Mouse (Mus musculus): Measurements from ENCODE around the gene Bik. TPM values are rescaled to one million over a fixed set of nuclear protein-coding genes. Genes with fewer than 3 reads are reported as not detected.

Gene Bik
- polyA plus RNA-seq, 1 experiment from 2014 or later = 0.84 TPM

- Histone ChIP-seq H3K4me3 (replicated peaks; ENCODE audit: low read length) (no peak overlapping the region), H3K4me2 (replicated peaks) (no peak overlapping the region), H3K27ac (no peak overlapping the region), H3K4me1 (replicated peaks; ENCODE audit: control insufficient read depth, insufficient read depth, low read length) (peaks cover 10% of the 10 kb centered on the region), H3K9ac (no peak overlapping the region), H3K9me3 (ENCODE audit: control insufficient read depth, low read length) (no peaks in the 10 kb centered on the region), H3K36me3 (replicated peaks; ENCODE audit: control insufficient read depth, insufficient read depth) (no peaks in the 10 kb centered on the region), H3K27me3 (ENCODE audit: control insufficient read depth, insufficient read depth, low read length) (peaks cover 9% of the 10 kb centered on the region)
- WGBS = 93% methylated on average over 5 of the region's 5 CpGs
- DNase-seq (ENCODE audit: low spot score) = no peak
- ATAC-seq (ENCODE audit: low FRiP score) = no peak
Observed at GRCm38 (mm10) chr15:83568544-83568943, 41.9 kb downstream of the Bik start.

- DNase-seq (ENCODE audit: low spot score) (no peak), ATAC-seq (ENCODE audit: low FRiP score) (no peak)
- WGBS = 56% methylated on average over 11 of the region's 11 CpGs
- H3K4me3 ChIP-seq (replicated peaks; ENCODE audit: low read length) = no peak overlapping the region
- H3K36me3 ChIP-seq (replicated peaks; ENCODE audit: control insufficient read depth, insufficient read depth) = peaks cover 8% of the 10 kb centered on the region; the same call in 1 of the 2 replicates
- no peaks in the 10 kb centered on the region for H3K9me3 ChIP-seq (ENCODE audit: control insufficient read depth, low read length)
- no peak overlapping the region for H3K4me2 ChIP-seq (replicated peaks)
- H3K27me3 ChIP-seq (ENCODE audit: control insufficient read depth, insufficient read depth, low read length) = no peaks in the 10 kb centered on the region
- H3K27ac ChIP-seq = no peak overlapping the region
- no peaks in the 10 kb centered on the region for H3K4me1 ChIP-seq (replicated peaks; ENCODE audit: control insufficient read depth, insufficient read depth, low read length)
- H3K9ac ChIP-seq = no peak overlapping the region
Observed at GRCm38 (mm10) chr15:83569682-83570081, 43.0 kb downstream of the Bik start.

- no peak overlapping the region for H3K4me2 ChIP-seq (replicated peaks)
- no peak for ATAC-seq (ENCODE audit: low FRiP score)
- no peak for DNase-seq (ENCODE audit: low spot score)
- H3K27me3 ChIP-seq (ENCODE audit: control insufficient read depth, insufficient read depth, low read length) = no peaks in the 10 kb centered on the region
- H3K27ac ChIP-seq = no peak overlapping the region
- 57% methylated on average over 2 of the region's 2 CpGs for WGBS
- H3K4me3 ChIP-seq (replicated peaks; ENCODE audit: low read length) = no peak overlapping the region
- no peaks in the 10 kb centered on the region for H3K9me3 ChIP-seq (ENCODE audit: control insufficient read depth, low read length)
- peaks cover 17% of the 10 kb centered on the region for H3K36me3 ChIP-seq (replicated peaks; ENCODE audit: control insufficient read depth, insufficient read depth)
- H3K4me1 ChIP-seq (replicated peaks; ENCODE audit: control insufficient read depth, insufficient read depth, low read length) = no peaks in the 10 kb centered on the region
- no peak overlapping the region for H3K9ac ChIP-seq
Observed at GRCm38 (mm10) chr15:83570641-83571040, 44.0 kb downstream of the Bik start.

GRCm38 (mm10) chr15:83571636-83572035 is 45.0 kb downstream of the Bik start:
- Histone ChIP-seq H3K36me3 (replicated peaks; ENCODE audit: control insufficient read depth, insufficient read depth) (peaks cover 27% of the 10 kb centered on the region), H3K27me3 (ENCODE audit: control insufficient read depth, insufficient read depth, low read length) (no peaks in the 10 kb centered on the region), H3K9ac (no peak overlapping the region), H3K9me3 (ENCODE audit: control insufficient read depth, low read length) (no peaks in the 10 kb centered on the region), H3K4me1 (replicated peaks; ENCODE audit: control insufficient read depth, insufficient read depth, low read length) (no peaks in the 10 kb centered on the region), H3K4me3 (replicated peaks; ENCODE audit: low read length) (no peak overlapping the region), H3K4me2 (replicated peaks) (no peak overlapping the region), H3K27ac (no peak overlapping the region)
- DNase-seq (ENCODE audit: low spot score) (no peak), ATAC-seq (ENCODE audit: low FRiP score) (no peak)
- 94% methylated on average over 5 of the region's 5 CpGs for WGBS

DNA sequence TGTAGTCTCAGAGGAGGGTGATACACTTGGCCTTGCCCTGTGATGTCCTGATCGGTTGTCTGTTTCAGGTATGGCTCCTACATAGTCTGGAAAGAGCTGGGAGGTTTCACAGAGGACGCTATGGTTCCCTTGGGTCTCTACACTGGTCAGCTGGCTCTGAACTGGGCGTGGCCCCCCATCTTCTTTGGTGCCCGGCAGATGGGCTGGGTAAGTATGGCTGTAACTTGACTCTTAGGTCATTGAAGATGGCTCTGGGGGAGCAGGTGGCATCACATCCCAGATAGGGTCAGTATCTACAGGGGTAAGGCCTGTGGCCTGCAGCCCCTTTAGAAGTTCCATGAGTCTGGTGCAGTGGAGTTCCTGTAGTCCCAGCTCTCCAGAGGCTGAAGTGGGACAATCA is 45.5 kb downstream of the Bik start:
- Histone ChIP-seq H3K4me2 (replicated peaks) (no peak overlapping the region), H3K27ac (no peak overlapping the region), H3K27me3 (ENCODE audit: control insufficient read depth, insufficient read depth, low read length) (no peaks in the 10 kb centered on the region), H3K9ac (no peak overlapping the region), H3K36me3 (replicated peaks; ENCODE audit: control insufficient read depth, insufficient read depth) (peaks cover 32% of the 10 kb centered on the region), H3K4me1 (replicated peaks; ENCODE audit: control insufficient read depth, insufficient read depth, low read length) (no peaks in the 10 kb centered on the region), H3K4me3 (replicated peaks; ENCODE audit: low read length) (no peak overlapping the region), H3K9me3 (ENCODE audit: control insufficient read depth, low read length) (no peaks in the 10 kb centered on the region)
- DNase-seq (ENCODE audit: low spot score) = no peak
- ATAC-seq (ENCODE audit: low FRiP score) = no peak
- 88% methylated on average over 4 of the region's 4 CpGs for WGBS

GRCm38 (mm10) chr15:83573606-83574005 is 46.9 kb downstream of the Bik start:
- no peak overlapping the region for H3K27ac ChIP-seq
- no peaks in the 10 kb centered on the region for H3K9me3 ChIP-seq (ENCODE audit: control insufficient read depth, low read length)
- no peaks in the 10 kb centered on the region for H3K27me3 ChIP-seq (ENCODE audit: control insufficient read depth, insufficient read depth, low read length)
- no peak overlapping the region for H3K4me2 ChIP-seq (replicated peaks)
- ATAC-seq (ENCODE audit: low FRiP score) (no peak), DNase-seq (ENCODE audit: low spot score) (no peak)
- H3K9ac ChIP-seq = no peak overlapping the region
- H3K36me3 ChIP-seq (replicated peaks; ENCODE audit: control insufficient read depth, insufficient read depth) = peaks cover 47% of the 10 kb centered on the region
- no peak overlapping the region for H3K4me3 ChIP-seq (replicated peaks; ENCODE audit: low read length)
- WGBS = 95% methylated on average over 12 of the region's 12 CpGs
- H3K4me1 ChIP-seq (replicated peaks; ENCODE audit: control insufficient read depth, insufficient read depth, low read length) = no peaks in the 10 kb centered on the region

DNA sequence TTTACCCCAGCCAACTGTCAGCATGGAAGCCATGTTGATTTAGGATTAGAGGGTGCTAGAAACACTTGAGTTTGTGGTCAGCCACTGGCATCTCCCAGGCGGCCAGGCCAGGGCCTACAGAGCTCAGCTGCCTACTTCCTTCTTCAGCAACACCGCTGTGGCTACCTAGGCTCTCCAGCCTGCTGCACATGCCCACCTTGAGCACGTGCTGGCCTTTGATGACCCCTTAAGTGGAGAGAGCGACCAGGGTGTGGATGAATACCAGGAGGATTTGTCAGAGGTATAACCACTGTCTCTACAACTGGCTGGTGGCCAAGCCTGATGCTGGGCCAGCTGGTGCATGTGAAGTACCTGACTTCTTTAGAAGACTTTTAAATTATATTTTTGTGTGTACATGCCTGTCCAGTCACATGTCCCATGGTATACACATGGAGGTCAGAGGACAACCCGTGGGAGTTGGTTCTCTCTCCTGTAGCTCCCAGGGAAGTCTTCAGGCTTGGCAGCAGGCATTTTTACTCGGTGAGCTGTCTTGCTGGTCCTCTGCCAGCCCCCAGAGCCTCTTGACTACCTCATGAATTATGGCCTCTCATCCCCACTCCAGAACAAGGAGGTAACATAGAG is 48.2 kb downstream of the Bik start:
- H3K9me3 ChIP-seq (ENCODE audit: control insufficient read depth, low read length) = no peaks in the 10 kb centered on the region
- H3K9ac ChIP-seq = no peak overlapping the region
- 89% methylated on average over 6 of the region's 6 CpGs for WGBS
- H3K4me1 ChIP-seq (replicated peaks; ENCODE audit: control insufficient read depth, insufficient read depth, low read length) = no peaks in the 10 kb centered on the region
- no peak for ATAC-seq (ENCODE audit: low FRiP score)
- DNase-seq (ENCODE audit: low spot score) = no peak
- H3K27ac ChIP-seq = no peak overlapping the region
- H3K4me2 ChIP-seq (replicated peaks) = no peak overlapping the region
- peaks cover 59% of the 10 kb centered on the region for H3K36me3 ChIP-seq (replicated peaks; ENCODE audit: control insufficient read depth, insufficient read depth)
- no peaks in the 10 kb centered on the region for H3K27me3 ChIP-seq (ENCODE audit: control insufficient read depth, insufficient read depth, low read length)
- H3K4me3 ChIP-seq (replicated peaks; ENCODE audit: low read length) = no peak overlapping the region

GRCm38 (mm10) chr15:83575543-83575942 is 48.9 kb downstream of the Bik start:
- Histone ChIP-seq H3K36me3 (replicated peaks; ENCODE audit: control insufficient read depth, insufficient read depth) (peaks cover 66% of the 10 kb centered on the region), H3K27me3 (ENCODE audit: control insufficient read depth, insufficient read depth, low read length) (no peaks in the 10 kb centered on the region), H3K27ac (no peak overlapping the region), H3K4me1 (replicated peaks; ENCODE audit: control insufficient read depth, insufficient read depth, low read length) (no peaks in the 10 kb centered on the region), H3K9ac (no peak overlapping the region), H3K4me2 (replicated peaks) (no peak overlapping the region), H3K4me3 (replicated peaks; ENCODE audit: low read length) (no peak overlapping the region), H3K9me3 (ENCODE audit: control insufficient read depth, low read length) (no peaks in the 10 kb centered on the region)
- DNase-seq (ENCODE audit: low spot score) = no peak
- WGBS = 95% methylated on average over 8 of the region's 8 CpGs
- ATAC-seq (ENCODE audit: low FRiP score) = no peak

GRCm38 (mm10) chr15:83576651-83577050 is 50.0 kb downstream of the Bik start:
- no peaks in the 10 kb centered on the region for H3K4me1 ChIP-seq (replicated peaks; ENCODE audit: control insufficient read depth, insufficient read depth, low read length)

GRCm38 (mm10) chr15:83582931-83583330 is 56.3 kb downstream of the Bik start:
- H3K36me3 ChIP-seq (replicated peaks; ENCODE audit: control insufficient read depth, insufficient read depth) = peaks cover 99% of the 10 kb centered on the region
- H3K9ac ChIP-seq = no peak overlapping the region
- no peaks in the 10 kb centered on the region for H3K27me3 ChIP-seq (ENCODE audit: control insufficient read depth, insufficient read depth, low read length)
- peaks cover 8% of the 10 kb centered on the region; the same call in 1 of the 2 replicates for H3K9me3 ChIP-seq (ENCODE audit: control insufficient read depth, low read length)
- no peaks in the 10 kb centered on the region for H3K4me1 ChIP-seq (replicated peaks; ENCODE audit: control insufficient read depth, insufficient read depth, low read length)
- ATAC-seq (ENCODE audit: low FRiP score) (no peak), DNase-seq (ENCODE audit: low spot score) (no peak)
- 87% methylated on average over 4 of the region's 4 CpGs for WGBS
- no peak overlapping the region for H3K4me3 ChIP-seq (replicated peaks; ENCODE audit: low read length)
- no peak overlapping the region for H3K4me2 ChIP-seq (replicated peaks)
- H3K27ac ChIP-seq = no peak overlapping the region

More at GRCm38 (mm10) chr15:83576651-83577050, 50.0 kb downstream of the Bik start:
- DNase-seq (ENCODE audit: low spot score) (no peak), ATAC-seq (ENCODE audit: low FRiP score) (no peak)
- no peak overlapping the region for H3K4me2 ChIP-seq (replicated peaks)
- peaks cover 78% of the 10 kb centered on the region for H3K36me3 ChIP-seq (replicated peaks; ENCODE audit: control insufficient read depth, insufficient read depth)
- H3K27me3 ChIP-seq (ENCODE audit: control insufficient read depth, insufficient read depth, low read length) = no peaks in the 10 kb centered on the region
- no peak overlapping the region for H3K9ac ChIP-seq
- no peak overlapping the region for H3K27ac ChIP-seq
- H3K4me3 ChIP-seq (replicated peaks; ENCODE audit: low read length) = no peak overlapping the region
- no peaks in the 10 kb centered on the region for H3K9me3 ChIP-seq (ENCODE audit: control insufficient read depth, low read length)
- 93% methylated on average over 9 of the region's 9 CpGs for WGBS

Data from hindbrain, embryonic 14.5 days (tissue).